Comparison of ENCODE assay signal across 26 mouse cellular contexts in the genomic region with DNA sequence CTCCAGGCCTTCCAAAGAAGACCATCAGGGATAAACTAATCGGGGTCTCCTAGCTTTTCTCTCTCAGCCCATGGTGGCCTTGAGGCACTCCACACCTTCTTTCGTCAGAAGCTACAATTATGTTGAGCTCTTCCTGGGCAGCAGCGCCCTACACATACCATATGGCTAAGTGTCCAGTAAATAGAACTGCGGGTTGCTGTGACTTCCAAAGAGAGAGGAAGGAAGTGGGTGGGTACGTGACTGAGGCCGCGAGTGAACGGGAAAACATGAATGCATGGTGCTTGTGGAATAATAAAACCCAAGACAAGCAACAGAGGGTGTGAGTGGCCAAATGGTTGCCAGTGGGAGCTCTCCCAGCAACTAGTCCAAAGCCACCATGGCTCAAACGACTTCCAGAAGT.
"Had no signal": no experiment of that assay in that cellular context is flagged by ENCODE, and none has a peak within 500 bp of the region (broad histone marks: within the 10 kb centered on the region; RNA-seq: fewer than 3 reads in every experiment).

No protein-coding gene starts in this region.

- DNase-seq: cerebellum, adult 8-10 months; cerebellum, adult 9-10 months; cerebellum, adult 9-11 months; cerebellum, postnatal 14 days; cerebellum, postnatal 36 days; embryo, embryonic 11 days; forebrain, postnatal 0 days; gastrocnemius, adult 2 months; gastrocnemius, postnatal 10 days; gastrocnemius, postnatal 14 days; gastrocnemius, postnatal 25 days; gastrocnemius, postnatal 36 days; heart, adult 11 months; heart, adult 18-20 months; heart, adult 2 months had no signal

- H3K4me2 ChIP-seq: embryonic facial prominence, embryonic 12.5 days; embryonic facial prominence, embryonic 13.5 days; embryonic facial prominence, embryonic 15.5 days; forebrain, embryonic 12.5 days; forebrain, embryonic 13.5 days; forebrain, embryonic 15.5 days had no signal

- H3K9me3 ChIP-seq: embryonic facial prominence, embryonic 10.5 days; embryonic facial prominence, embryonic 12.5 days; embryonic facial prominence, embryonic 13.5 days; embryonic facial prominence, embryonic 15.5 days; forebrain, embryonic 10.5 days; forebrain, embryonic 12.5 days; forebrain, embryonic 13.5 days; forebrain, embryonic 15.5 days; heart, embryonic 10.5 days had no signal

- H3K4me3 ChIP-seq: embryonic facial prominence, embryonic 10.5 days; embryonic facial prominence, embryonic 12.5 days; embryonic facial prominence, embryonic 13.5 days; embryonic facial prominence, embryonic 15.5 days; erythroblast, embryonic 14.5 days; forebrain, embryonic 10.5 days; forebrain, embryonic 12.5 days; forebrain, embryonic 13.5 days; forebrain, embryonic 15.5 days; gastrocnemius, adult 2 months; heart, adult 2 months; heart, embryonic 10.5 days had no signal

- H3K27ac ChIP-seq: embryonic facial prominence, embryonic 12.5 days; embryonic facial prominence, embryonic 13.5 days; embryonic facial prominence, embryonic 15.5 days; forebrain, embryonic 10.5 days; forebrain, embryonic 12.5 days; forebrain, embryonic 13.5 days; forebrain, embryonic 15.5 days; gastrocnemius, adult 2 months; heart, adult 2 months; heart, embryonic 10.5 days had no signal

- H3K27me3 ChIP-seq: forebrain, embryonic 15.5 days had no signal

- ATAC-seq: forebrain, embryonic 13.5 days; forebrain, embryonic 15.5 days; forebrain, embryonic 16.5 days; forebrain, postnatal 0 days had no signal

- H3K36me3 ChIP-seq: embryonic facial prominence, embryonic 12.5 days; embryonic facial prominence, embryonic 15.5 days; heart, embryonic 10.5 days had no signal

- H3K9ac ChIP-seq: embryonic facial prominence, embryonic 12.5 days; embryonic facial prominence, embryonic 13.5 days; embryonic facial prominence, embryonic 15.5 days; forebrain, embryonic 12.5 days; forebrain, embryonic 13.5 days; forebrain, embryonic 15.5 days; forebrain, postnatal 0 days had no signal
